In genomic region chr15:77912585-77912984, GRCm38 (mm10) we compare ENCODE assay signal across 11 mouse cellular contexts. TPM values are rescaled to one million over a fixed set of nuclear protein-coding genes. Genes with fewer than 3 reads are reported as not detected.
DNase-seq lines count a peak whose midpoint lies in the region; ATAC-seq and TF ChIP-seq lines count a peak whose summit lies in the region.
"Had no signal": no experiment of that assay in that cellular context is flagged by ENCODE, and none has a peak within 500 bp of the region (broad histone marks: within the 10 kb centered on the region; RNA-seq: fewer than 3 reads in every experiment).

No protein-coding gene starts in this region.

- H3K9ac ChIP-seq in hindbrain, embryonic 12.5 days: no peak overlapping the region
- no peak overlapping the region for H3K9ac ChIP-seq in hindbrain, embryonic 14.5 days
- no peak overlapping the region for H3K9ac ChIP-seq in midbrain, embryonic 13.5 days (replicated peaks)
- no peak overlapping the region for H3K9ac ChIP-seq in midbrain, embryonic 14.5 days (replicated peaks; ENCODE audit: low read length)
- H3K9ac ChIP-seq: forebrain, embryonic 15.5 days; limb, embryonic 12.5 days had no signal

- H3K27me3 ChIP-seq in hindbrain, embryonic 12.5 days: no peaks in the 10 kb centered on the region
- H3K27me3 ChIP-seq in hindbrain, embryonic 14.5 days (ENCODE audit: control insufficient read depth, insufficient read depth, low read length): no peaks in the 10 kb centered on the region
- H3K27me3 ChIP-seq in midbrain, embryonic 13.5 days: no peaks in the 10 kb centered on the region
- no peaks in the 10 kb centered on the region for H3K27me3 ChIP-seq in midbrain, embryonic 14.5 days (ENCODE audit: control insufficient read depth, insufficient read depth, low read length)
- H3K27me3 ChIP-seq: forebrain, embryonic 15.5 days; limb, embryonic 12.5 days had no signal

- 0 out of 2 replicates have a peak overlapping the region, but pooled peaks have one; percentile 17 for H3K27ac ChIP-seq in hindbrain, embryonic 12.5 days
- no peak overlapping the region for H3K27ac ChIP-seq in hindbrain, embryonic 14.5 days
- H3K27ac ChIP-seq in midbrain, embryonic 13.5 days: peak overlapping the region; percentile 0; the same call in 1 of the 2 replicates
- no peak overlapping the region for H3K27ac ChIP-seq in midbrain, embryonic 14.5 days (replicated peaks; ENCODE audit: low read depth, low read length)
- peak overlapping the region; percentile 14; the same call in 1 of the 2 replicates for H3K27ac ChIP-seq in cortical plate, adult 2 months (ENCODE audit: insufficient read depth, low read length)
- H3K27ac ChIP-seq: forebrain, embryonic 15.5 days; limb, embryonic 12.5 days had no signal

- no peak overlapping the region for H3K4me3 ChIP-seq in hindbrain, embryonic 12.5 days
- H3K4me3 ChIP-seq in hindbrain, embryonic 14.5 days (replicated peaks; ENCODE audit: low read length): no peak overlapping the region
- H3K4me3 ChIP-seq in midbrain, embryonic 13.5 days (replicated peaks): no peak overlapping the region
- no peak overlapping the region for H3K4me3 ChIP-seq in midbrain, embryonic 14.5 days (replicated peaks; ENCODE audit: low read depth, low read length)
- H3K4me3 ChIP-seq in cortical plate, adult 2 months (ENCODE audit: insufficient read depth, low read length): no peak overlapping the region
- H3K4me3 ChIP-seq: forebrain, embryonic 15.5 days; limb, embryonic 12.5 days had no signal

- peaks cover 33% of the 10 kb centered on the region for H3K36me3 ChIP-seq in hindbrain, embryonic 12.5 days
- H3K36me3 ChIP-seq in hindbrain, embryonic 14.5 days (replicated peaks; ENCODE audit: control insufficient read depth, insufficient read depth): peaks cover 23% of the 10 kb centered on the region
- peaks cover 30% of the 10 kb centered on the region for H3K36me3 ChIP-seq in midbrain, embryonic 13.5 days
- H3K36me3 ChIP-seq in midbrain, embryonic 14.5 days (ENCODE audit: control insufficient read depth, insufficient read depth, low read length): peaks cover 26% of the 10 kb centered on the region

- 59% methylated on average over 7 of the region's 7 CpGs for WGBS in hindbrain, embryonic 12.5 days
- 65% methylated on average over 7 of the region's 7 CpGs for WGBS in hindbrain, embryonic 14.5 days
- 65% methylated on average over 7 of the region's 7 CpGs for WGBS in midbrain, embryonic 13.5 days
- WGBS in midbrain, embryonic 14.5 days: 64% methylated on average over 7 of the region's 7 CpGs

- DNase-seq in hindbrain, embryonic 14.5 days (ENCODE audit: low spot score): no peak
- no peak for DNase-seq in midbrain, embryonic 14.5 days
- peak; percentile 67 for DNase-seq in skeletal muscle tissue, adult 2 months (ENCODE audit: low read depth, low spot score)
- DNase-seq in frontal cortex, postnatal 36 days (ENCODE audit: low spot score in 2 of 2): no peak
- DNase-seq: embryo, embryonic 11 days had no signal

- no peak for TF ChIP-seq CTCF in cortical plate, adult 2 months (IDR thresholded peaks at IDR 0.05; ENCODE audit: extremely low read depth, insufficient read depth, low read length)

- no peaks in the 10 kb centered on the region for H3K9me3 ChIP-seq in hindbrain, embryonic 12.5 days (replicated peaks)
- H3K9me3 ChIP-seq in hindbrain, embryonic 14.5 days (ENCODE audit: control insufficient read depth, low read length): no peaks in the 10 kb centered on the region
- no peaks in the 10 kb centered on the region for H3K9me3 ChIP-seq in midbrain, embryonic 13.5 days
- no peaks in the 10 kb centered on the region for H3K9me3 ChIP-seq in midbrain, embryonic 14.5 days (ENCODE audit: control insufficient read depth, low read length)
- H3K9me3 ChIP-seq: forebrain, embryonic 15.5 days; limb, embryonic 12.5 days had no signal

- ATAC-seq in hindbrain, embryonic 12.5 days (ENCODE audit: low FRiP score): no peak
- ATAC-seq in hindbrain, embryonic 14.5 days (ENCODE audit: low FRiP score): no peak
- ATAC-seq in midbrain, embryonic 13.5 days: no peak
- no peak for ATAC-seq in midbrain, embryonic 14.5 days (ENCODE audit: low FRiP score, low TSS enrichment)
- ATAC-seq: forebrain, embryonic 15.5 days had no signal

- no peak for TF ChIP-seq POLR2A in cortical plate, adult 2 months (IDR thresholded peaks at IDR 0.05; ENCODE audit: extremely low read depth, insufficient read depth, low read length)

- H3K4me1 ChIP-seq in hindbrain, embryonic 12.5 days: no peaks in the 10 kb centered on the region
- no peaks in the 10 kb centered on the region for H3K4me1 ChIP-seq in hindbrain, embryonic 14.5 days (replicated peaks; ENCODE audit: control insufficient read depth, insufficient read depth, low read length)
- no peaks in the 10 kb centered on the region for H3K4me1 ChIP-seq in midbrain, embryonic 13.5 days (replicated peaks)
- H3K4me1 ChIP-seq in midbrain, embryonic 14.5 days (ENCODE audit: control insufficient read depth, insufficient read depth, low read length): no peaks in the 10 kb centered on the region
- H3K4me1 ChIP-seq in cortical plate, adult 2 months (ENCODE audit: control insufficient read depth, insufficient read depth, low read length): no peaks in the 10 kb centered on the region
- H3K4me1 ChIP-seq: forebrain, embryonic 15.5 days had no signal

- H3K4me2 ChIP-seq in hindbrain, embryonic 12.5 days (replicated peaks): no peak overlapping the region
- no peak overlapping the region for H3K4me2 ChIP-seq in hindbrain, embryonic 14.5 days (replicated peaks)
- no peak overlapping the region for H3K4me2 ChIP-seq in midbrain, embryonic 13.5 days (replicated peaks)
- no peak overlapping the region for H3K4me2 ChIP-seq in midbrain, embryonic 14.5 days (ENCODE audit: low read length)
- H3K4me2 ChIP-seq: forebrain, embryonic 15.5 days; limb, embryonic 12.5 days; midbrain, embryonic 11.5 days had no signal

RNA-seq across cellular contexts. Expression of gene Txn2, which starts 16.2 kb away (rescaled TPM):
- 191 and 206 TPM in 2 replicates for polyA plus RNA-seq in hindbrain, embryonic 12.5 days (2016; fragmentation: Nextera tagmentation; extraction: Ambion mirVana)
- polyA plus RNA-seq in hindbrain, embryonic 14.5 days (2014; fragmentation: Nextera tagmentation; extraction: Ambion mirVana): 207 and 216 TPM in 2 replicates
- polyA plus RNA-seq in midbrain, embryonic 13.5 days (2015; fragmentation: Nextera tagmentation; extraction: Ambion mirVana): 227 and 234 TPM in 2 replicates
- 219 and 234 TPM in 2 replicates for polyA plus RNA-seq in midbrain, embryonic 14.5 days (2014; fragmentation: Nextera tagmentation; extraction: Ambion mirVana)
- polyA plus RNA-seq in cortical plate, adult 2 months (2012; rRNA removed): 192 and 197 TPM in 2 replicates

RNA-seq across cellular contexts. Expression of gene Foxred2, which starts 43.9 kb away (rescaled TPM):
- 4.9 and 5.6 TPM in 2 replicates for polyA plus RNA-seq in hindbrain, embryonic 12.5 days (2016; fragmentation: Nextera tagmentation; extraction: Ambion mirVana)
- polyA plus RNA-seq in hindbrain, embryonic 14.5 days (2014; fragmentation: Nextera tagmentation; extraction: Ambion mirVana): 10.7 and 10.8 TPM in 2 replicates
- polyA plus RNA-seq in midbrain, embryonic 13.5 days (2015; fragmentation: Nextera tagmentation; extraction: Ambion mirVana): 6.9 and 8.1 TPM in 2 replicates
- polyA plus RNA-seq in midbrain, embryonic 14.5 days (2014; fragmentation: Nextera tagmentation; extraction: Ambion mirVana): 9.2 and 9.4 TPM in 2 replicates
- 14.4 and 15.2 TPM in 2 replicates for polyA plus RNA-seq in cortical plate, adult 2 months (2012; rRNA removed)

RNA-seq across cellular contexts. Expression of gene Eif3d, which starts 58.0 kb away (rescaled TPM):
- 194 and 202 TPM in 2 replicates for polyA plus RNA-seq in hindbrain, embryonic 12.5 days (2016; fragmentation: Nextera tagmentation; extraction: Ambion mirVana)
- 167 and 177 TPM in 2 replicates for polyA plus RNA-seq in hindbrain, embryonic 14.5 days (2014; fragmentation: Nextera tagmentation; extraction: Ambion mirVana)
- polyA plus RNA-seq in midbrain, embryonic 13.5 days (2015; fragmentation: Nextera tagmentation; extraction: Ambion mirVana): 204 and 210 TPM in 2 replicates
- 178 and 186 TPM in 2 replicates for polyA plus RNA-seq in midbrain, embryonic 14.5 days (2014; fragmentation: Nextera tagmentation; extraction: Ambion mirVana)
- 106 and 111 TPM in 2 replicates for polyA plus RNA-seq in cortical plate, adult 2 months (2012; rRNA removed)

Comparison
In these comparisons a context has a peak if more than half of its experiments do, and no peak if none do; other contexts are left out.
1. H3K27ac ChIP-seq: peak in hindbrain, embryonic 12.5 days (single experiment), midbrain, embryonic 13.5 days (single experiment) and cortical plate, adult 2 months (single experiment); none in hindbrain, embryonic 14.5 days (single experiment) and midbrain, embryonic 14.5 days (single experiment).